Mouse (Mus musculus) heart, embryonic 12.5 days (tissue): ENCODE measurements at regions not wholly inside any gene's neighbourhood (a gene's known extent, or its start where the extent isn't known, plus 50 kb on each side); places are given as distances from the start of the nearest gene placed in this dataset.

Experiments
- ATAC-seq: fragments of 200-750 bp; cut with Nextera tagmentation; 2 replicates; pipeline ENCODE4 v1.8.0; 2017; ENCODE audit warnings: moderate TSS enrichment, moderate library complexity; ENCODE audit not compliant: insufficient number of reproducible peaks, low FRiP score
- H3K27ac ChIP-seq: fragments of 300-500 bp; sonication (generic); 2 replicates; pipeline ENCODE4 v1.5.1; 2016; ENCODE audit warnings: mild to moderate bottlenecking, moderate library complexity; ENCODE audit not compliant: poor library complexity, severe bottlenecking
- H3K27me3 ChIP-seq: fragments of 300-500 bp; sonication (generic); replicated peaks from 2 replicates; pipeline ENCODE4 v1.6.1; 2016; ENCODE audit warnings: mild to moderate bottlenecking, moderate library complexity
- H3K36me3 ChIP-seq: fragments of 300-500 bp; sonication (generic); 2 replicates; pipeline ENCODE4 v1.6.1; 2016; ENCODE audit warnings: mild to moderate bottlenecking, moderate library complexity
- H3K4me1 ChIP-seq: fragments of 300-500 bp; sonication (generic); replicated peaks from 2 replicates; pipeline ENCODE4 v1.6.1; 2016; ENCODE audit warnings: mild to moderate bottlenecking
- H3K4me2 ChIP-seq: fragments of 300-500 bp; sonication (generic); 2 replicates; pipeline ENCODE4 v1.6.1; 2016; ENCODE audit warnings: mild to moderate bottlenecking, moderate library complexity
- H3K4me3 ChIP-seq: fragments of 300-500 bp; sonication (generic); 2 replicates; pipeline ENCODE4 v1.5.1; 2016; ENCODE audit warnings: mild to moderate bottlenecking
- H3K9ac ChIP-seq: fragments of 300-500 bp; sonication (generic); 2 replicates; pipeline ENCODE4 v1.6.1; 2016; ENCODE audit warnings: mild to moderate bottlenecking, moderate library complexity
- H3K9me3 ChIP-seq: fragments of 300-500 bp; sonication (generic); replicated peaks from 2 replicates; pipeline ENCODE4 v1.6.1; 2016; ENCODE audit warnings: mild to moderate bottlenecking, moderate library complexity
- WGBS: fragments of 180-500 bp; shearing (Covaris S2); methylation state at CpG from one replicate; pipeline ENCODE4 v1.1.7; 2016; 5-methylcytosine and 5-hydroxymethylcytosine counted together

- no peak overlapping the region for H3K9ac ChIP-seq
- WGBS: 78% methylated on average over 3 of the region's 3 CpGs
- no peaks in the 10 kb centered on the region for H3K9me3 ChIP-seq
- no peak overlapping the region for H3K4me2 ChIP-seq
- H3K36me3 ChIP-seq: no peaks in the 10 kb centered on the region
- no peak overlapping the region for H3K27ac ChIP-seq
- no peak for ATAC-seq
- no peaks in the 10 kb centered on the region for H3K4me1 ChIP-seq
- H3K4me3 ChIP-seq: no peak overlapping the region
- H3K27me3 ChIP-seq: peaks cover 2% of the 10 kb centered on the region
These were observed 180.6 kb downstream of the Irx2 start for GRCm38 (mm10) chr13:72809226-72809625.

GRCm38 (mm10) chr13:72810626-72811025 is 182.0 kb downstream of the Irx2 start:
- Histone ChIP-seq H3K36me3 (no peaks in the 10 kb centered on the region), H3K4me3 (no peak overlapping the region), H3K27me3 (peaks cover 15% of the 10 kb centered on the region), H3K4me1 (no peaks in the 10 kb centered on the region; the same call in 1 of the 2 replicates), H3K9me3 (no peaks in the 10 kb centered on the region), H3K4me2 (no peak overlapping the region), H3K27ac (no peak overlapping the region), H3K9ac (no peak overlapping the region)
- WGBS: 78% methylated on average over 1 of the region's 1 CpGs
- ATAC-seq: no peak

GRCm38 (mm10) chr13:72814616-72815015 is 186.0 kb downstream of the Irx2 start:
- WGBS: 63% methylated on average over 7 of the region's 7 CpGs
- H3K9ac ChIP-seq: no peak overlapping the region
- peaks cover 46% of the 10 kb centered on the region for H3K27me3 ChIP-seq
- no peak overlapping the region for H3K4me2 ChIP-seq
- no peak overlapping the region for H3K27ac ChIP-seq
- no peak overlapping the region for H3K4me3 ChIP-seq
- H3K36me3 ChIP-seq: no peaks in the 10 kb centered on the region
- no peaks in the 10 kb centered on the region for H3K9me3 ChIP-seq
- H3K4me1 ChIP-seq: peaks cover 11% of the 10 kb centered on the region
- no peak for ATAC-seq

GRCm38 (mm10) chr13:72815236-72815932 is 186.8 kb downstream of the Irx2 start:
- peak overlapping the region; percentile 56; the same call in 1 of the 2 replicates for H3K4me2 ChIP-seq
- no peak overlapping the region for H3K9ac ChIP-seq
- ATAC-seq: peak; percentile 57
- peak overlapping the region; percentile 67 for H3K27ac ChIP-seq
- H3K9me3 ChIP-seq: no peaks in the 10 kb centered on the region
- WGBS: 13% methylated on average over 4 of the region's 4 CpGs
- H3K27me3 ChIP-seq: peaks cover 46% of the 10 kb centered on the region
- H3K4me1 ChIP-seq: peaks cover 11% of the 10 kb centered on the region
- no peaks in the 10 kb centered on the region for H3K36me3 ChIP-seq
- H3K4me3 ChIP-seq: no peak overlapping the region

- Histone ChIP-seq H3K4me3 (peak overlapping the region; percentile 14), H3K27me3 (peaks cover 46% of the 10 kb centered on the region), H3K9ac (no peak overlapping the region), H3K4me2 (peak overlapping the region; percentile 56), H3K4me1 (peaks cover 11% of the 10 kb centered on the region), H3K36me3 (no peaks in the 10 kb centered on the region), H3K9me3 (no peaks in the 10 kb centered on the region), H3K27ac (peak overlapping the region; percentile 67; the same call in 1 of the 2 replicates)
- peak; percentile 82; the same call in 1 of the 2 replicates for ATAC-seq
- WGBS: 12% methylated on average over 18 of the region's 18 CpGs
These were observed 187.4 kb downstream of the Irx2 start for GRCm38 (mm10) chr13:72815933-72816553.

- 13% methylated on average over 8 of the region's 8 CpGs for WGBS
- Histone ChIP-seq H3K9ac (no peak overlapping the region), H3K4me3 (peak overlapping the region; percentile 14), H3K9me3 (no peaks in the 10 kb centered on the region), H3K4me2 (peak overlapping the region; percentile 56), H3K4me1 (peaks cover 11% of the 10 kb centered on the region), H3K27me3 (peaks cover 46% of the 10 kb centered on the region), H3K27ac (no peak overlapping the region), H3K36me3 (no peaks in the 10 kb centered on the region)
- peak; percentile 40; the same call in 1 of the 2 replicates for ATAC-seq
These were observed 188.2 kb downstream of the Irx2 start for GRCm38 (mm10) chr13:72816856-72817255.

- Histone ChIP-seq H3K4me2 (no peak overlapping the region), H3K27ac (no peak overlapping the region), H3K36me3 (no peaks in the 10 kb centered on the region), H3K4me1 (peaks cover 11% of the 10 kb centered on the region), H3K9ac (no peak overlapping the region), H3K9me3 (no peaks in the 10 kb centered on the region), H3K4me3 (no peak overlapping the region), H3K27me3 (peaks cover 46% of the 10 kb centered on the region)
- WGBS: 21% methylated on average over 2 of the region's 2 CpGs
- no peak for ATAC-seq
These were observed 188.9 kb downstream of the Irx2 start for GRCm38 (mm10) chr13:72817521-72817920.

GRCm38 (mm10) chr13:72817930-72818329 is 189.3 kb downstream of the Irx2 start:
- H3K27me3 ChIP-seq: peaks cover 46% of the 10 kb centered on the region
- 14% methylated on average over 6 of the region's 6 CpGs for WGBS
- H3K9me3 ChIP-seq: no peaks in the 10 kb centered on the region
- no peak overlapping the region for H3K4me3 ChIP-seq
- H3K9ac ChIP-seq: no peak overlapping the region
- no peak for ATAC-seq
- no peak overlapping the region for H3K27ac ChIP-seq
- no peak overlapping the region for H3K4me2 ChIP-seq
- H3K4me1 ChIP-seq: peaks cover 11% of the 10 kb centered on the region
- H3K36me3 ChIP-seq: no peaks in the 10 kb centered on the region

- WGBS: 59% methylated on average over 3 of the region's 3 CpGs
- Histone ChIP-seq H3K9me3 (no peaks in the 10 kb centered on the region), H3K4me3 (no peak overlapping the region), H3K4me2 (no peak overlapping the region), H3K9ac (no peak overlapping the region), H3K27me3 (peaks cover 7% of the 10 kb centered on the region; the same call in 1 of the 2 replicates), H3K36me3 (no peaks in the 10 kb centered on the region), H3K27ac (no peak overlapping the region), H3K4me1 (no peaks in the 10 kb centered on the region)
- no peak for ATAC-seq
These were observed 198.0 kb downstream of the Irx2 start for GRCm38 (mm10) chr13:72826613-72827012.

GRCm38 (mm10) chr13:72829331-72829730 is 200.7 kb downstream of the Irx2 start:
- Histone ChIP-seq H3K36me3 (no peaks in the 10 kb centered on the region), H3K4me3 (no peak overlapping the region), H3K9ac (no peak overlapping the region), H3K4me2 (no peak overlapping the region), H3K27ac (no peak overlapping the region), H3K9me3 (no peaks in the 10 kb centered on the region), H3K4me1 (no peaks in the 10 kb centered on the region), H3K27me3 (no peaks in the 10 kb centered on the region)
- 57% methylated on average over 3 of the region's 3 CpGs for WGBS
- no peak for ATAC-seq

- no peak overlapping the region for H3K4me3 ChIP-seq
- H3K27ac ChIP-seq: no peak overlapping the region
- WGBS: 53% methylated on average over 2 of the region's 2 CpGs
- no peaks in the 10 kb centered on the region for H3K27me3 ChIP-seq
- H3K9me3 ChIP-seq: no peaks in the 10 kb centered on the region
- ATAC-seq: peak; percentile 89
- H3K9ac ChIP-seq: no peak overlapping the region
- H3K36me3 ChIP-seq: no peaks in the 10 kb centered on the region
- no peak overlapping the region for H3K4me2 ChIP-seq
- H3K4me1 ChIP-seq: no peaks in the 10 kb centered on the region
These were observed 204.7 kb downstream of the Irx2 start for GRCm38 (mm10) chr13:72833326-72833725.
